Mouse (Mus musculus) lung, postnatal 0 days (tissue): Measurements from ENCODE around the gene Scn9a. TPM values are rescaled to one million over a fixed set of nuclear protein-coding genes. Genes with fewer than 3 reads are reported as not detected.

Source experiments
- ATAC-seq: fragments of 200-750 bp; cut with Nextera tagmentation; 2 replicates; pipeline ENCODE4 v1.8.0; 2017; ENCODE audit warnings: moderate library complexity
- DNase-seq: peaks from one replicate; pipeline ENCODE4 v3.0.0-alpha.2; 2016; ENCODE audit warnings: low spot score
- H3K27ac ChIP-seq: fragments of 300-500 bp; sonication (generic); 2 replicates; pipeline ENCODE4 v1.5.1; 2014; ENCODE audit warnings: antibody characterized with exemption, mild to moderate bottlenecking, low read length, mixed read lengths
- H3K27me3 ChIP-seq: fragments of 300-500 bp; sonication (generic); replicated peaks from 2 replicates; pipeline ENCODE4 v1.6.1; 2014; ENCODE audit warnings: low read length, mixed read lengths; ENCODE audit not compliant: insufficient read depth
- H3K36me3 ChIP-seq: fragments of 300-500 bp; sonication (generic); 2 replicates; pipeline ENCODE4 v1.6.1; 2014; ENCODE audit warnings: low read length, mixed read lengths; ENCODE audit not compliant: insufficient read depth
- H3K4me1 ChIP-seq: fragments of 300-500 bp; sonication (generic); 2 replicates; pipeline ENCODE4 v1.6.1; 2014; ENCODE audit warnings: antibody characterized with exemption, low read depth, low read length, mixed read lengths; ENCODE audit not compliant: insufficient read depth
- H3K4me2 ChIP-seq: fragments of 300-500 bp; sonication (generic); replicated peaks from 2 replicates; pipeline ENCODE4 v1.6.1; 2014; ENCODE audit warnings: low read depth, mild to moderate bottlenecking, low read length, moderate library complexity, mixed read lengths
- H3K4me3 ChIP-seq: fragments of 300-500 bp; sonication (generic); 2 replicates; pipeline ENCODE4 v1.5.1; 2014; ENCODE audit warnings: low read depth, low read length
- H3K9ac ChIP-seq: fragments of 300-500 bp; sonication (generic); replicated peaks from 2 replicates; pipeline ENCODE4 v1.6.1; 2014; ENCODE audit warnings: low read depth, mild to moderate bottlenecking
- H3K9me3 ChIP-seq: fragments of 300-500 bp; sonication (generic); 2 replicates; pipeline ENCODE4 v1.6.1; 2016; ENCODE audit warnings: low read length, mixed read lengths
- CTCF ChIP-seq: IDR thresholded peaks from 2 replicates; pipeline ENCODE4 v1.5.1; 2016; ENCODE audit warnings: antibody characterized with exemption, mild to moderate bottlenecking
- EP300 ChIP-seq: IDR thresholded peaks from 2 replicates; pipeline ENCODE4 v1.6.1; 2016; ENCODE audit warnings: antibody characterized with exemption, mild to moderate bottlenecking, control low read depth
- WGBS: fragments of 180-500 bp; shearing (Covaris S2); extraction: QIAGEN DNeasy Blood & Tissue Kit; methylation state at CpG from one replicate; pipeline ENCODE4 v1.1.7; 2014; 5-methylcytosine and 5-hydroxymethylcytosine counted together
- polyA plus RNA-seq: library from polyadenylated mRNA; unstranded; fragments of >200 nt; fragmentation: Nextera tagmentation; extraction: Ambion mirVana; gene quantifications from 2 replicates; pipeline ENCODE4 v1.2.1, GENCODE M21; 2015

Gene Scn9a
- 0.06 TPM in 2 replicates for polyA plus RNA-seq

DNA sequence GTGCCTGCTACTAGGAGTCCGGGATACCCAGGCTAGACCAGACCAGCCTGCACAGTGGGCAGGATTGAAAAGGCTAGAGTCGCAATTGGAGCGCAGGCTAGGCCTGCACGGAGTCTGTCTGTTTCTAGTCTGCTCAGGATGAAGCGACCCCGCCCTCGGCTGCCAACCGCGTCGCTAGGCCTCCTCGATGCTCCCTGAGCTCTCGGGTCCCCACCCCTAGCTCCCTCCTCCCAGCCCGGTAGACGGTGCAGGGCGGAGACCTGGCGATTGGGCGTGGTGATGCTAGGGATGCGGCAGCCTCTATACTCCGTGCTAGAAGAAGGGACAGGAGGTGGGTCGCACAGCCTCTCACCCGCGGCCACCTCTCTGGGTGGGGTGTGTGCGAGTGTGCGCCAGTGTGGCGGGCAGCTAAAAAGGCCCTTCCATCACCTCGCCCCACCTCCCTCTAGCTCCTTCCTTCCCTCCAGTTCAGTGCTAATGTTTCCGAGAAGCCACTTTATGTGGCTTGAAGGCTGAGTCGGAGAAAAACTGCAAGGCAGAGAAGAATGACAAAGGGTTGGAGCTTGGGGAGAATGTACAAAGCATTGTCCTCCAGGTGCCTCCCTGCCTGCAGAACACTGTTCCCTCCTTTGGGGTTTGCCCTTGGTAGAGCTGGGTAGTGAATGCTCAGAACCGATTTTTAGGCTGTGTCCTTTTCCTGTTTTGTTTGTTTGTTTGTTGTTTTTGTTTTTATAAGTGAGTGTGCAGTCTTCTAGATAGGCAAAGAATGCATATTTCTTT is at the start of gene Scn9a:
Gene Scn9a, minus strand, starts transcription at position 383 of the 780 bp plus-strand sequence.
- no peak for TF ChIP-seq EP300
- TF ChIP-seq CTCF = no peak
- 0 out of 2 replicates have a peak within 1 kb of the TSS, but pooled peaks have one; percentile 22 for H3K4me2 ChIP-seq
- ATAC-seq (0 out of 2 replicates have a peak, but pooled peaks have one; percentile 23), DNase-seq (no peak)
- no peak within 1 kb of the TSS for H3K27ac ChIP-seq
- peaks cover 6% of the 10 kb centered on the region; the same call in 1 of the 2 replicates for H3K27me3 ChIP-seq
- H3K9ac ChIP-seq = no peak within 1 kb of the TSS
- no peaks in the 10 kb centered on the region for H3K9me3 ChIP-seq
- peaks cover 2% of the 10 kb centered on the region; the same call in 1 of the 2 replicates for H3K4me1 ChIP-seq
- no peaks in the 10 kb centered on the region for H3K36me3 ChIP-seq
- H3K4me3 ChIP-seq = no peak within 1 kb of the TSS; the same call in 1 of the 2 replicates
- 2% methylated on average over 29 of the region's 29 CpGs for WGBS

DNA sequence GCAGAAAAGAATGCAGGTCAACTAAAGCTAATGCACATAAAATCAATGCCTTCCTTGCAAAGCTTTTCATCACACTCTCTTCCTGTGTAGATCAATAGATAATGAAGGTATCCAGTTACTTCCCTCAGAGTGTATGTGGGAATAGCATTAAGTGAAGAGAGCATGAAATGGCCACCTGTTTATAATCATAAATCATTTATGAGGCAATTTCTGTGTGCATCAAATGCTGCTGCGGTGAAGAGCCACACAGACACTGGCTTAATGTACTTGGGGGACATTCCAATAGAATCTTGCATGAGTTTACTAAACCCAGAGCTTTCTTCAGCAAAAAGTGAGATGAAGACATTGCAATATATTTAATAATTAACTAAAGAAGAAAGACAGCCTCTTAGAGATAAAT is 27.2 kb upstream of the Scn9a start:
- Histone ChIP-seq H3K4me1 (no peaks in the 10 kb centered on the region), H3K9ac (no peak overlapping the region), H3K9me3 (no peaks in the 10 kb centered on the region), H3K27me3 (no peaks in the 10 kb centered on the region), H3K36me3 (no peaks in the 10 kb centered on the region), H3K4me2 (no peak overlapping the region), H3K4me3 (no peak overlapping the region), H3K27ac (no peak overlapping the region)
- WGBS = 89% methylated on average over 1 of the region's 1 CpGs
- ATAC-seq (no peak), DNase-seq (no peak)
- TF ChIP-seq EP300 (no peak), CTCF (no peak)

DNA sequence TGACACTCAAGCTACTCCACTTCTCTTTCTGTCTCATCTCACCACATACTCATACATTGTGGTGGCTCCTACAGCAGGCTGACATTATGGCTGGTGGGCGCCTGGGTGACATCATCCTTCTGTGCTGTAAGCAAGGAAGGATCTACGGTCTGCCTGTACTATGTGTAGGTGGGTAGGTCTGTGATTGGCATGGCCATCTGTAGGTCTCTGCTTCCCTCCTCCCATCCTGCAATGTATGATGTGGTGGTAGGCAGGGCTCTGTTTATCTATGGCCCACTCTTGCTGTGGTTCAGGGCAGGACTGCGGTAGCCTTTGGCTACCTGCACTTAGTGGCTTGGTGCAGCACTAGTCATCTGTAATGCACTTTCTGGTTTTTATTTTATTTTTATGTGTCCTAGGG is 21.7 kb upstream of the Scn9a start:
- ATAC-seq = no peak
- Histone ChIP-seq H3K9me3 (no peaks in the 10 kb centered on the region), H3K27me3 (no peaks in the 10 kb centered on the region), H3K27ac (no peak overlapping the region), H3K9ac (no peak overlapping the region), H3K4me2 (no peak overlapping the region), H3K4me3 (no peak overlapping the region), H3K36me3 (no peaks in the 10 kb centered on the region), H3K4me1 (no peaks in the 10 kb centered on the region)
- WGBS = 91% methylated on average over 3 of the region's 3 CpGs
- TF ChIP-seq EP300 (no peak), CTCF (no peak)
- no peak for DNase-seq

DNA sequence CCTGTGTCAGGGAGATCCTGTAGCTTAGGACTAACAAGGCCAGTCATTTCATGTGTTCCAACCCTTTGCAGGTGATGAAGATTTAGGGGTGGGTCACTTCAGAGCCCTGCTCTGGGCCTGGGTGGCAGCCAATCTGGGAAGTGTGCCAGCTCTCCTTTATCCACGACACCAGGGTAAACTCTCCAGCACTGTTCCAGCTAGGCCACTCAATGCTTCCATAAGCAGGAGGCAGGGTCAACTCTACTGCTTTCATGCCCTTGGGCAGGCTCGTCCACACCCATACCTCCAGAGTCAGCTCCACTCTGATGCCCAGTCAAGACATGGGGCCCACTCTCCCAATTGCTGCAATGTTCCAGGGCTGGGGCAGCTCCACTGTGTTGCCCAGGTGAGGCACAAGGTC is 20.7 kb upstream of the Scn9a start:
- WGBS = 25% methylated on average over 2 of the region's 2 CpGs
- ATAC-seq (peak; percentile 59), DNase-seq (peak; percentile 44)

DNA sequence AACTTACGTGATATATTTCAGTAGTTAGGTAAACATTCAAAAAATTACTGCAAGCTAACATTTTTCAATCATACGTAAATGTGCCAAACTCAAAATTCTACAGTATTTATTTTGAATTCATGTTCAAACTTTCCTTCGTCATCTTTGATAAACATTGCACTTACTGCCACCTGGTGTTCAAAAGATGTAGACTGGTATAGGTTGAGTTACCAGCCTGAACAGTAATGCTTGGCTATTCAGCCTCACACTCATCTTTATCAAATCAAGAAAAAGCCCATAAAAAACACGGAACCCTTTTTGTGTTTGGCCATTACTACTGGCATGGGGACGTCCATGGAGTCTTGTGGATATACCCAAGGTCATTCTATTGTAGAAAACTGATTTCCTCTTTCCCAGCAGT is 9.6 kb upstream of the Scn9a start:
- H3K27me3 ChIP-seq = no peaks in the 10 kb centered on the region
- H3K4me1 ChIP-seq = no peaks in the 10 kb centered on the region
- peak; percentile 34 for DNase-seq
- 14% methylated on average over 5 of the region's 5 CpGs for WGBS
- no peaks in the 10 kb centered on the region for H3K9me3 ChIP-seq
- no peak overlapping the region for H3K4me3 ChIP-seq
- no peak overlapping the region for H3K9ac ChIP-seq
- H3K36me3 ChIP-seq = no peaks in the 10 kb centered on the region
- ATAC-seq = no peak
- no peak overlapping the region for H3K4me2 ChIP-seq
- H3K27ac ChIP-seq = no peak overlapping the region
- TF ChIP-seq CTCF (peak; percentile 59), EP300 (no peak)

More for the DNA sequence above, 20.7 kb upstream of the Scn9a start:
- H3K4me1 ChIP-seq = no peaks in the 10 kb centered on the region
- H3K4me2 ChIP-seq = no peak overlapping the region
- no peak overlapping the region for H3K9ac ChIP-seq
- no peak overlapping the region for H3K4me3 ChIP-seq
- no peak for TF ChIP-seq EP300
- no peak for TF ChIP-seq CTCF
- no peaks in the 10 kb centered on the region for H3K36me3 ChIP-seq
- H3K27ac ChIP-seq = no peak overlapping the region
- no peaks in the 10 kb centered on the region for H3K27me3 ChIP-seq
- no peaks in the 10 kb centered on the region for H3K9me3 ChIP-seq

DNA sequence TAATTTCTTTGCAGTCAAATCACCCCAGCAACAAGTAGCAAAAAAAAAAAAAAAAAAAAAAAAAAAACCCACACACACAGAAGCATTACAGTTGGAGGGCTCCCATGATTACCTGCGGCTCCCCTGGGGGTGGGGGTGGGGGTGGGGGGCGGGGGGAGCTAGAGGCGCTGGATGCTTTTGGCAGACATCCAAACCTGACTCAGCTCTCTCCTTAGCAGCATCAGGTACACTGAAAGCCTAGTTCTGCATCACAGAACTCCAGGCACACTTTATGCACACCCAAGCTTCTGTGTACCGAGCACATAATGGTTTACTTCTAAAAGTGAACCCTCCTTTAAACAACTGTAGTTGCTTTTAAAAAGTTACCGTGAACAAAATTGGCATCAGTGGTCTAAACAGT is 2.0 kb downstream of the Scn9a start:
- no peak overlapping the region for H3K27ac ChIP-seq
- no peak overlapping the region for H3K4me2 ChIP-seq
- no peaks in the 10 kb centered on the region for H3K9me3 ChIP-seq
- no peak for ATAC-seq
- 21% methylated on average over 5 of the region's 5 CpGs for WGBS
- H3K27me3 ChIP-seq = peaks cover 6% of the 10 kb centered on the region; the same call in 1 of the 2 replicates
- TF ChIP-seq EP300 (no peak), CTCF (no peak)
- H3K4me1 ChIP-seq = peaks cover 2% of the 10 kb centered on the region; the same call in 1 of the 2 replicates
- no peak for DNase-seq
- no peaks in the 10 kb centered on the region for H3K36me3 ChIP-seq
- H3K4me3 ChIP-seq = no peak overlapping the region
- no peak overlapping the region for H3K9ac ChIP-seq
